Mouse (Mus musculus) heart, adult 2 months (tissue): ENCODE data around the gene Cirbp.

Experiments used
- CTCF ChIP-seq: fragments of 200-600 bp; IDR thresholded peaks from 2 replicates; pipeline ENCODE4 v1.8.1; 2022; ENCODE audit warnings: antibody characterized with exemption, mild to moderate bottlenecking, moderate library complexity
- POLR2A ChIP-seq: fragments of 200-500 bp; IDR thresholded peaks from 2 replicates; pipeline ENCODE4 v1.6.1; 2011; ENCODE audit warnings: mild to moderate bottlenecking, low read depth, low read length, control low read depth; ENCODE audit not compliant: insufficient read depth

GRCm38 (mm10) chr10:80168038-80168661 is 2.4 kb downstream of the Cirbp start:
- TF ChIP-seq POLR2A (peak; percentile 29; the same call in 1 of the 2 replicates), CTCF (no peak)
